Mouse (Mus musculus): ENCODE data around the gene Rsph9.

The Rsph9 gene

DNA sequence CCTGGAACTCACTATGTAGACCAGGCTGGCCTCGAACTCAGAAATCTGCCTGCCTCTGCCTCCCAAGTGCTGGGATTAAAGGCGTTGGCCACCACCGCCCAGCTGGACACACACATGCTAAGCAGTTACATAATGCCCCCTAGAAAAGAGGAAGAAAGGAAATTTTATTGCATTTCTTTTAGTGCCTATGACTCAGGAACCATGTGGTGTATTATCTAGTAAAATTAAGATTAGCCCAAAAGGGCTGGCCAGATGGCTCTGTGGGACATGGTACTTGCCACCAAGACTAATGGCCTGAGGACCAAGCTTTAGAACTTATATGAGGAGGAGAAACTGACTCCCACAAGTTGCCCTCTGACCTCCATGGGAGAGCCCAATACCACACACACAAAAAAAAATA is 4.1 kb downstream of the Rsph9 start:
- DNase-seq (ENCODE audit: extremely low spot score, low spot score), result no peak

DNA sequence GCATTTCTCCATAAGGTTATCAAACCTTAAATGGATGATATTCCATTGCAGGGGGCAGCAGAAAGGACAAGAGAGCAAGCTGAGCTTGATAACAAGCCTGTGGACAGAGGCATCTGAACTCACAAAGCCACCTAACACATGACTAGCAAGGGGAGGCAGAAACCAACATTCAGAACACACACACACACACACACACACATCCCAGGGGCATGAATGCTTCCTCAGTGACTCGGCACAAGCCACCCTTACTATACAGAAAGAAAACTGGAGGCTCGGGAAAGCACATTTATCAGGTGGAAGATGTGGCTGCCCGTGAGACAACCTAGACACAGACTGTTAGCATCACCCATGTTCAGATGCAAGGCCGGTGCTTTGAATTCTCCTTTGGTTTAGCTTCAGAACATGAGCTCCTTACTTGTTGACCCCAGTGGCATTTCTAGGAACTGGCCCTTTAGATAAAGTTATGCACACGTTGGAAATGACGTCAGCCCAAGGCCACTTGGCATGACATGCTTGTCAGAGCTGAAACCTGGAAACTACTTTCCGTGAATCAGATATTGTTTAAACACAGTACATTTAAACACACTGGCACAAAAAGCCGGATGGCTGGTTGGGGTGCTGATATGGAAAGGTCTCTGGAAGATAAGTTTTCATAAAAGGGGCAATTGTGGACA is 5.3 kb downstream of the Rsph9 start:
- DNase-seq (ENCODE audit: extremely low spot score, low spot score), result no peak

DNA sequence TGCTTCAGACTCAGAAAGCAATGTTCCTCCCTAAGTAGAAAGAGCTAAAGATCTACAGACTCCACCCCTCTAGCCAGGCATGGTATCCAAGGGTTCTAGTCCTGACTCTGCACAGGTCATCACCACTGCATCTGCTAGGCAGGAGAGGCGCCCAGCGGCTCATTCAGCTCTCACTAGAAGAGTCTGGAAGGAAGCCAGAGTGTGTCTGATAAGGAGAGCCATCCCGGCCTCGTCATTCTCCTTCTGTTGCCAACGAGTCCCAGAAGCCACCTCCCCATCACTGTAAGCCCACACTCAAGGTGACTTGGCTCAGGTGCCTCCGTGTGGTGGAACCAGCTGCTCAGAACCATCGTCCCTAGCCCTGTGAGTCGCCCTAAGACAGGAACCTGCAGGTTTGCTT is 11.2 kb downstream of the Rsph9 start:
- DNase-seq (ENCODE audit: extremely low spot score, low spot score), result no peak

DNA sequence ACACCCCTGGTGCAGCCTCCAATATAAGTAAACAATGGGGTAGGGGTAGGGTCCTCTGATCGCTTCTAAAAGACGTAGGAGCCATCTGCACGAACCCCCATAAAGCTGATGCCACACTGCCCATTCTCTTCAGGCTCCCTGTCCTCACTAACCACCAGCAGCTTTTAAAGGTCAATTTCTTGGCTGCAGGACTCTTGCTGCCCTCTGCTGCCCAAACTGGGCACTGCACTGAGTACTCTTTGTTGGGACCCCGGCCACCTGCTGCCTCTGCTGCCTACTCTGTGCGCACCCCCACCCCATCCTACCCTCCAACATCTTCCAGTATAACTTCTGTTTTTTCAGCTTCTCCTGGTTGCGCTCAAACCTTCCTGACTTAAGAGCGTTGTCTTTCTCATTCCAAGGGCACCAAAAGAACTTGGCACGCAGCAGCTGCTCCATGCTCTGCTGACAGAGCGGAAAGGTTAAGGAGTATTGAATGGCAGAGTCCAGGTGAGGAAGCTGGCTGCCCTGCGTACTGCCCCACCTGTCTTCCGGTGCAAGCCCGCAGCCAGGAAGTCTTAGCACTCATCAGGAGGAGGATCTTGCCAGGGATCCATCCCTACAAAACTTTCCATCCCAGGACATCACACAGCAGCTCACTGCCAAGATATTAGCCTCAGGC is 11.8 kb downstream of the Rsph9 start:
- DNase-seq (ENCODE audit: extremely low spot score, low spot score), result peak; percentile 87

DNA sequence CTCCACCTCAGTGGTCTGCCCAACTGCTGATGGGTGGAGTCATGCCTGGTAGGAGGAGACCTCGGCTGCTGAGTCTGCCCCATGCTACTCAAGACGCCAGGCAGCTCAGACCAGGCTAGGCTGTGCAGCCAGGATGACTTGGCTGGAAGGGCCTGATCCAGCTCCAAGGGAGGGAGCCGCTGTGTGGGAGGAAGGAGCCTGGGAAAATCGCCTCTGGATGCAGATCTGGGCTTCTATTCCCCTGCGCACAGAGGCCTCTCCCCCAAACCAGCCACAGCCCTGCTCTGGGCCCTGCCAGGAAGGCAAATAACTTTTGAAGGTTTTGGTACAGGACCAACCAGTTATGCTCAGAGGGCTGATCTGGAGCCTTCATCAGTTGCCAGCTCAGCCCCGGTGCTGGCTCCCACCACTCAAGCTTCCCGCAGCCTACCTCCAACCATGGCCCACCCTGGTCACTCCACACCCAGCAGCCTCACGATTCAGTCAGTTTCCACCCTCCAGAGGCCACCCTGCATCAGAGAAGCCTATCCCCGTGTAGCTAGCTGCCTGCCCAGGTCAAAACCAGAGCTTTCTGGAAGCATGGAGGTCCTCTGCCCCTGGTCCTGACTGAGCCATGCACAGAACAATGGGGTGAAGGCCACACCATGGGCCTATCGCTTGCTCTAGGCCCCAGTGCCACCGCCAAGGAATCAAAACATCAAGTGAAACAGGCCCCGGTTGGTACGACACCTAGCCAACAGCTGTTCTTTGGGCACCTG is 14.1 kb downstream of the Rsph9 start:
- no peak for DNase-seq (ENCODE audit: extremely low spot score, low spot score)

DNA sequence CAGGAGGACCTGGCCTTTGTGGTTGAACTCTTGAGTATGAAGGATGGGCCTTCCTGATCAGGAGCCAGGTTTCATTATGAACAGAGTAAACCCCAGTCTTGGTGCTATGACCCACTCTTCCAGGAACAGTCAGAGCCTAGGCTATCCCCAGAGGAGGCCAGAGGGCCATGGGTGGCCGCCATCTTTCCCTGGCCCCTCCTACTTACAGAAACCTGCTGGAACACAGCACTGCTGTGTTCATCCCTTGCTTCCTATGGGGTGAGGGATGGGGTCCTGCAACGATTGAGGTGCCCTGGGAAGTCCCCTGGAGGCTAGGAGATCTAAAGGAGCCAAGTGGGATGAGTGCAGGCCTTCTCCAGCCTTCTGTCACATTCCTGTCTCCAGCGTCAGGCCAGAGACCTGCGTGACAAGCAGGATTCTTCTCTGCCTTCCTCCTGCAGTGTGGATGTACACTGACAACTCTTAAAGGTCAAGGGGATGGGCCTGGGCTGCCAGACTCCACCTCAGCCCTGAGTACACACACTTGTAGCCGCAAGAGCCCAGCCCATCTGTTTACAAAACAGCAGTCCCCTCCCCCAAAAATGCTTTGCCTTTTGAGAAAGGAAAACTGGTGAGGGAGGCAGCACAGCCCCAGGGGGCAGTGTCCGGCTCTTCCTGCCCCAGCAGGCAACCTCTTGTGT is 16.1 kb downstream of the Rsph9 start:
- DNase-seq (ENCODE audit: extremely low spot score, low spot score), result no peak

DNA sequence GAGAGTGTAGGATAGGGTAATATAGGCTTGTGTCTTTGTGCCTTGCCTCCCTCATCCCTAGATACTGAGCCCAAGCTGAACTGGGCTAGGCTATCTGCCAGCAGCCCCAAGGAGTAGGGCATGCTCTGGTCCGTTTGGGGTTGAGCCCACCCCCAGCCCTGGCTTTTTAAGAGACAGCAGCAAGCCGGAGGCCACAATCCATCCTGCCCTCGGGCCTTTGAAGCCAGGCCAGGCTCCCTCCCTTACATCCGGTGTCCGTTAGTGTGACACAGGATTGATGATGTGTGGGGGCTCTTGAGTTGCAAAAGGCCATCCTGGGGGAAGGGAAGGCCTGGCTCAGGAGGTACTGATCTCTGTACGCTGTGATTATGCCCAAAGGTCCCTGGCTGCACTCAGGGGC is 17.4 kb downstream of the Rsph9 start:
- no peak for DNase-seq (ENCODE audit: extremely low spot score, low spot score)

DNA sequence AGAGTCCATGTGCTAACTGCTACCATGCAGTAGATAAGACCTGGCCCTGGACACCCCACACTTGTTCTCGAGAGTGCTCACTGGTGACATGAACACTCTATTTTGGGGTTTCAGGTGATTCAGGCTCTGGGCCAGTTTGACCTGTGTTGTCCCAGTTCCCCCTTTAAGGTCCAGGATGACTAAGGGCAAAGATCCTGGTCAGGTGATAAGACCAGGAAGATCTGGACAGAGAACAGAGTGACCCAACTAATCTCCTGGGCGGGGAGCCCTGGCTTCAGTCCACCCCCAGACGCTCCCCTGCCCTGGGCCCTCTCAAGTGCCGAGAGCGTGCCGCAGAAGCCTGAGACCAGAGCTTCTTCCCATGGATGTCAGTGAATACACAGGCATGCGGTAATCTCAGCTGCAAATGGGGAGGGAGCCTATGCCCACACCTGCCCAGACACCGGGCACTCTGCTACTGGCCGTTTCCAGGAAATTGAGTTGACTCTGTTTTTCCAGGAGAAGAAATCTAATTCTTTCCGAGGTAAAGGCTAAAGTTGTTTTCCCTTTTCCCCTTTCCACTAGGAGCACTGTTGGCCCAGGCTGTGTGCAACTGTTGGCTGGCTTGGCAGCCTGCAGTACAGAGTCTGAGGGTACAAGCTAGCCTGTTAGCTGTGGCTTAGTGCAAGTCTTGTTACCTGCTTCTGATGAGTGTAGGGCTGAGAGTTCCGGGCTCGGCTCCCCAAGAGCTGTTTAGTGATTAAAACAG is 19.9 kb downstream of the Rsph9 start:
- DNase-seq (ENCODE audit: extremely low spot score, low spot score), result no peak

DNA sequence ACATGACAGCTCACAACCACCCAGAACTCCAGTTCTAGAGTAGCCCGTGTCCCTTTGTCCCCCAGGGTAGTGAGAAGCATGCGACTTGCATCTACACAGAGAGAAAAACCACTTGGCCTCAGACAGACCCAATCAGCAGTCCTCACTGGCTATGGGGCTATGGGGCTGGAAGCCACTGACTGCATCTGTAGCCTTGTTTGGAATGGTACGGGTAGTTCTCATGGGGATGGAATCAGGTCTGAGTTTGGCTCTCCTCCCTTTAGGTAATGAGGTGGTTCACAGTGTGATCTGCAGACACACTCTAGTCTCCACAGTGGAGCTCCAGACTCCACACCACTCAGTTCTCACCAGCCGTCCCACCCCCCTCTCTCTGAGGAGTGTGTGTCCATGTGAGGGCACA is 20.7 kb downstream of the Rsph9 start:
- DNase-seq (ENCODE audit: extremely low spot score, low spot score), result no peak

DNA sequence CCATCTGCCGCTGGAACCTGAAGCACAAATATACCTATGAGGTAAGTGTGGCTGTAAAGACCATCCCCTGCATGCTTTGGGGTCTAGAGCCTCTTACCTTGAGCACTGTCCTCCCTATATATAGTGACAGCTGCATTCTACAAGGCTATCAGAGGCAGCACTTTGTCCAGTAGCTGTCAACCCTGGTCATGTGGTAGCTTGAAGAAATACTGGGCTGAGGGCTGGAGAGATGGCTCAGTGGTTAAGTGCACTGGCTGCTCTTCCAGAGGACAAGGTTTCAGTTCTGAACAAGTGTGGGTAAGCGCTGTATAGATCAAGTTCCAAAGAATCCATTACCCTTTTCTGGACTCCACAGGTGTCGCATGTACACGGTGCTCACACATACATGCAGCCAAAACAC is 21.2 kb downstream of the Rsph9 start:
- DNase-seq (ENCODE audit: extremely low spot score, low spot score), result no peak

DNA sequence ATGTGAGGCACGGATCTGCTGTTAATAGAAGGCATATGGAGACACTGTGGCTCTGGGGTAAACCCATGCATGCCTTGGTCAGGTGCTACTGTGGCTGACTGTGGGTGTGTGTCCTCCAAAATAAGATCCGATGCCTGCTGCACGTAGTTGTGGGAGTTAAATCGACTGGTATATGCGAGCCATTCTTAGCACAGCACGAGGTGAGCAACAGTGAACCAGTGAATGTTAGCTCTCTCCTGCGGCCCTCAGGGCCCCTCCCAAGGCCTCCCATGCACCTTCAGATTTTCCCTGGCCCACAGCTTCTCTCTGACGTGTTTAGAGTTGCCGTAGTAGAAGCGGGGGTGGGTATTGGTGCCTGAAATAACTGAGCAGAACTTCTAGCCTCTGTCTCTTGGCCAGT is 24.4 kb downstream of the Rsph9 start:
- no peak for DNase-seq (ENCODE audit: extremely low spot score, low spot score)

DNA sequence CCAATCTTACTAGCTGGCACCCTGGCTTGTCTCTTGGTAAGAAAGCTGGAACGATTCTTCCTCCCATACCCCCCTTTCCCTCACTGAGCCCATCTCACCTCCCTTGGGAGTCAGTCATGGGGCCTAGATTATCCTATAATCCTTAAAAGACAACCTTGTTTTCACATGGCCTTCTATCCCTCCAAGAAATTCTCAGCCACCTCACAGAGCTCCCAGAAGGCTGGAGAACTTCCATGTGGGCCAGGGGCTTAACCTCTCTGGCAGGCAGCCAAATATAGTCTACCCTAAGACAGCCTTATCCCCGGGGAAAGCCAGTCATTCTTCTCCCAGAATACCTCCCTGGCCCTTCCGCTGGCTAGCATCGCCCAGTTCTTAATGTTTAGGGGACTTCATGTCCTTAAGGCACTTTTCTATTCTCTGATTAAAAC is 25.6 kb downstream of the Rsph9 start:
- DNase-seq (ENCODE audit: extremely low spot score, low spot score), result no peak

DNA sequence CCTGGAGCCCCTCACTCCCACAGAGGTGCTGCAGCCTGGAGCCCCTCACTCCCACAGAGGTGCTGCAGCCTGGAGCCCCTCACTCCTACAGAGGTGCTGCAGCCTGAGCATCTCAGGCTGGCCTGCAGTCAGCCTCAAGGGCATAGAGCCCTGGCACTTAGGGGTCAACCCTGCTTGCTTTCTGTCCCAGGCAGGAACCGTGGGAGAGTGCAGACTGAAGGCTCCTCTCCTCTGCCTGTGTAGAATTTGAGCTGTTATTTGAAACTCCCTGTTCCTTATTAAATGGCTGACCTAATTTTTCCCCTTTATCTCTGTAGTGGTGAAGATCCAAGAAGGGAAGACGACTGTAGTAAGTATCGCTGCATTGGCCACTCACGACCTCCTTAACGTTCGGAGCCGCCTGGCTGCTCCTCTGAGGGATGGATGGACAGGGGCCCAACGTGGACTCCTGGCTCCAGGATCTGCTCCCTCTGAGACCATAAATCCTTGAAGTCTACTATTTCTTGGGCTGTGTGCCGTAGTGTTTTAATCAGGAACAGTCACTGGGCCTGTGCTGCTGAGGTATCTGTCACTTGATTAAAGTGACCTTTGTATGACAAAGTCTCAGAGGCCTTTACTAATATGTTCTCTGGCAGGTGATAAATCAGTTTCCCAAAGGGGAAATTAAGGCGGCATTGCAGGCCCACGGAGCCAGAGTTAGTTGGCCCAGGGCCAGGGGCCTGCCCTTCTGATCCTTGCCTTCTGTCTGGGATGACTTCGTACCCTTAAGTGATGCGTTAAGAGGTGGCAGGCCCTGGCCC is 26.2 kb downstream of the Rsph9 start:
- no peak for DNase-seq (ENCODE audit: extremely low spot score, low spot score)

DNA sequence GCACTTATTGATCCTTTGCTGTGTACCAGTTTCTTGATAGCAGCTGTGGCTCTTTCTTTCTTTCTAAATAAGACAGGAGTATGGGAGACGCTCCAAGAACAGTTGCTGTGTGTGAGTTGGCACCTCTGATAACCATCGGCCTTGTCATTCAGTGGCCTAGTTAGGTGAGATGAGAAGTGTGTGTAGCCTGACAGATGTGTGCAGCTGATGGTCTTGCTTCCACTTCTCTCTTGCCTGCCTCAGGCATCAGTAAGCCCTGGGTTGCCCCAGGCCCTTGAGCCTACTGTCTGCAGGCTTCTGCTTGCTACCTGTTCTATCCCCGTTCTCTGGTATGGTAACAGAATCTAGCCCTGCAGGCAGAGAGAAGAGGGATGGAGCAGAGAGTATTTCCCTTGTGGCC is 27.1 kb downstream of the Rsph9 start:
- DNase-seq (ENCODE audit: extremely low spot score, low spot score), result no peak

DNA sequence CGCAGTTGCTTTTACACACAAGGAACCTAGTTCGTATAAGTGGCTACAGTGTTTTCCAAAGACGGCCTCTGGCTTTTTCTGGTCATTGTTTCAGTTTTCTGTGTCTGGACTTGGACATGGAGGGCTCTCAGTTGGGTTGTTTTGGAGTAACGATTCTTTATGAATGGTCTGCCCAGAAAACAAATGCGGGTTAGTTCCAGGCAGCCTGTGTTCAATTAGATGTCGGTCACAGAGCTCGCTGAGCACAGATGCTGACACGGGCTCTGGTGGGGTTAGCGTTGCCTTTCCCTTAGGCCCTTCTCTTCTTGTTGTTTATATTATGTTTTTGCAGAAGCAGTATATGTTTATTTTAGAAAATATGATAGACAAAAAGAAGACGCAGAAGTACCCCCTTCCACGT is 27.9 kb downstream of the Rsph9 start:
- DNase-seq (ENCODE audit: extremely low spot score, low spot score), result no peak

DNA sequence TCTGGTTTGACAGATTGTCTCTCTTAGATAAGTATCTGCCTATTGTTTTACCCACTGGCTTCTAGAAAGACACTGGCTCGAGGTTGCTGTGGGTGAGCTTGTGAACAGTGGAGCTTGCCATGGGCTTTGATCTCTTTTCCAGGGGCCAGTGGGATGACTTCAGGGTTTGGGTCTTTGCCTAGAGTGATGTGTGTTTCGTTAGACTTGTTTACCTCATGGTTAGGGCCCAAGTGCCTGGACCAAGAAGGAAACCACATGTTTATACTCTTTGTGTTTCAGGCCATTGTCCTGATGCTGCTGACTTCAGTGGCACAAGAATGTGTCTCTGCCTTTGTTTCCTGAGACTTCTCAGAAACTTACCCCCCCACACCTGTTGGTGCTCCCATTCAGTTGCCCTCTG is 28.5 kb downstream of the Rsph9 start:
- no peak for DNase-seq (ENCODE audit: extremely low spot score, low spot score)

DNA sequence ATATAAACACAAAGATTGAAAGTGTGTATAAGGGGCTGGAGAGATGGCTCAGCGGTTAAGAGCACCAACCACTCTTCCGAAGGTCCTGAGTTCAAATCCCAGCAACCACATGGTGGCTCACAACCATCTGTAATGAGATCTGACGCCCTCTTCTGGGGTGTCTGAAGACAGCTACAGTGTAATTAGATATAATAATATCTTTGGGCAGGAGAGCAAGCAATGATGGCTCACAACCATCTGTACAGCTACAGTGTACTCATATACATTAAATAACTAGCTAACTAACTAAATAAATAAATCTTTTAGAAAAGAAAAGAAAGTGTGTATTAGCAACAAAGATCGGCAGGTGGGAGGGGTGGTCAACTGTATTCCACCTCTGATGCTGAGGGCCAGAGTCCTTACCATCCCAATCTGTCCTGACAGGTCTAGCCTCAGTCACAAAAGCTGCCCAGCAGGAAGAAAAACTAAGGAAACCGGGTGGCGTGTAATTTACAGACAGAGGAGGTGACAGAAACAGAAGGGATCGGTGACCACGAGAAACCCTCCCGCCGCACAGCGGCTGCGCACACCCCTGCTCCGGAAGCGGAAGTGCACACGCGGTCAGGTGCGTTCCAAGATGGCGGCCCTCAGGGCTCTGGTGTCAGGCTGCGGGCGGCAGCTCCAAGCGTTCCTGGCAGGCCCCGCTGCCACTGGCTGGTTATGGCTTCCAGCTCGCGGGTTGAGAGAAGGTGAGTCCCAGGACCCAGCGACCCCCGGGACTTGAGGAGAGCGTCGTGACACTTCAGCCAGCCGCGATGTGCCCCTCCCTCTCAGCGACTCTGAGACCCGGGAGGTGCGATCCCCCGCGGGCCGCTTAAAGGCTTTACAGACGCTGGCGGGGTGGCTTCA is 33.4 kb downstream of the Rsph9 start, which contains the start of gene Mrps18a:
Gene Mrps18a, plus strand, starts transcription at position 585 of the 888 bp plus-strand sequence.
- DNase-seq (ENCODE audit: extremely low spot score, low spot score), result peak; percentile 82

DNA sequence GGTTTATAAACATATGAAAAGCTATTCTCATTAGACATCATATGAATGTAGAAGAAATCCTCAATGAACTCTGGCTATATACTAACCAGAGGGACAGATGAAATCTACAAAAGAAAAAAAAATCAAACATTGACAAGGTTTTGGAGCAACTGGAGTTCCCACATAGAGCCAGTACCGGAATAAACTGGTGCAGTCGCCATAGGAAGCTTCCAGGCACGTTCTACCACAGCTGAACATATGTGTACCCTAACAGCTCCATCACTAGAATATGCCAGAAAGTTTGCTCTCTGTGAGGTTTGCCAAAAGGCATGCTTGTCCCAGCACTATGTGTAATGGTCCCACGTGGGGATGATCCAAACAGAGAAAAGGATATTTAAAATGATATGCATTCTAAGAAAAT is 35.7 kb downstream of the Rsph9 start:
- DNase-seq (ENCODE audit: extremely low spot score, low spot score), result no peak

DNA sequence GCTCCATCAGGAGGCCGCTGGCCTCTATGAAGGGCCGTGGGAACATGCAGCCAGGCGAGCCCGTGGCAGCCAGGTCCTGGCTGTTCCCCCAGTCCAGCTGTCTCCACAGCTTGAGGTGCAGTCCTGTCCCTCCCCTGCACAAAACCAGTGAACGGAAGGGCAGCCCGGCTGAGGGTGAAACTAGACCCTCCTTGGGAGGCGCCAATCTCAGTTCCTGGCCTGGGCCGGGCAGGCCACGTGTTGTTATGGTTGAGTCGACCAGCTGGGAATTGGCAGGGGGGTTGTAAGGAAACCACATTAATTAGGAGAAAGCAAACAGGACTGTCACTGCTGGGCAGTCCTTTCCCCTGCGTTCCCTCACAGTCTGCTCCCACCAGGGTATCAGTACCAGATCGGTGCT is 39.5 kb downstream of the Rsph9 start:
- peak; percentile 59 for DNase-seq (ENCODE audit: extremely low spot score, low spot score)

All from neural tube, embryonic 10.5 days (tissue).